Mouse (Mus musculus) E14TG2a.4 (cell line): ENCODE results near the gene Lamtor2.
A peak's percentile ranks its signal among the peaks of the same experiment; 100 is the strongest.

ENCODE experiments used
- H3K27me3 ChIP-seq: 2 replicates; pipeline ENCODE4 v1.6.1; 2014; ENCODE audit warnings: low read length, control low read depth; ENCODE audit not compliant: insufficient read depth
- H3K36me3 ChIP-seq: 2 replicates; pipeline ENCODE4 v1.6.1; 2014; ENCODE audit warnings: low read length, control low read depth; ENCODE audit not compliant: insufficient read depth
- H3K4me1 ChIP-seq: replicated peaks from 2 replicates; pipeline ENCODE4 v1.6.1; 2014; ENCODE audit warnings: low read depth, low read length, control low read depth
- H3K4me3 ChIP-seq: replicated peaks from 2 replicates; pipeline ENCODE4 v1.5.1; 2014; ENCODE audit warnings: mild to moderate bottlenecking, low read length
- H3K9me3 ChIP-seq: 2 replicates; pipeline ENCODE4 v1.6.1; 2014; ENCODE audit warnings: low read length, control low read depth
- CTCF ChIP-seq: conservative IDR thresholded peaks from 2 replicates; pipeline ENCODE4 v1.5.1; 2014; ENCODE audit warnings: low read length
- NANOG ChIP-seq: IDR thresholded peaks from 2 replicates; pipeline ENCODE4 v1.6.1; 2014; ENCODE audit warnings: borderline replicate concordance, low read length, mixed read lengths
- POU5F1 ChIP-seq: IDR thresholded peaks from 2 replicates; pipeline ENCODE4 v1.6.1; 2014; ENCODE audit warnings: low read length, borderline replicate concordance

Lamtor2 gene

DNA sequence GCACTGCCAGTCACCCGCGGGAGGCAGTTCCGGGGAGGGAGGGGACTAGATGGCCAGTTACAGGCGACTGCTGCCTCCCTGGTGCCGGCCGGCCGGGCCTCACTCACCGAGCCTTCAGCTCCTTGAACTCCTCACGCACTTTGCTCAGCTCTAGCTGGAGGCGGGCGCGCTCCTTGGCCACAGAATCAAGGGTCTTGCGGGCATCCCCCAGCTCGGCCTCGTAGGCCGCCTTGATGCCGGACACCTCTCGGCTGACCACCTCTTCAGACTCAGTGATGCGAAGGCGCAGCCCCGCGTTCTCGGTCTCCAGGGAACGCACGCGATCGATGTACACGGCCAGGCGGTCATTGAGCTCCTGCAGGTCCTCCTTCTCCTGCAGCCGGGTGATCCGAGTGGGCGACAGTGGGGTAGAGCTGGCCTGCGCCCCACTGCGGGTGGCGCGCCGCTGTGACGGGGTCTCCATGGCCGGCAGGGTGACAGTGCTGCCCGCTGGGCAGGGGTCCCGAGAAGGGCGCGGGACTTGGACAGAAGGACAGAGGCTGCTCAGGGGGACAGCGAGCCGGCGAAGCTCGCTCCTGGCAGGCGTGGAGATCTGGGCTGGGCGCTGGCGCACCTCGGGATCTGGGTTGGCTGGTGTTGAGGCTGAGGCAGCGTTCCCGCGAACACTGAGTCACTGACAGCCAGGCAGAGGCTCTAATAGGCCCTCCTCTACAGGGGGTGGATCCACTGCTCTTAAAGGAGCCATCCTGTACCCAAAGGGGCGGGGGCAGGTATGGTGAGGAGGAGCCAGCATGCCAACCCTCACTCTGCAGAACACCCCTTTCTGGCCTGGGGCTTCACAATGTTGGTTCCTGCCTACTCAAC, 50.0 kb downstream of the Lamtor2 start:
- Histone ChIP-seq H3K4me1 (peaks cover 84% of the 10 kb centered on the region), H3K9me3 (no peaks in the 10 kb centered on the region), H3K27me3 (peaks cover 14% of the 10 kb centered on the region), H3K4me3 (peak overlapping the region; percentile 85), H3K36me3 (peaks cover 8% of the 10 kb centered on the region)
- TF ChIP-seq CTCF (no peak), NANOG (no peak)

DNA sequence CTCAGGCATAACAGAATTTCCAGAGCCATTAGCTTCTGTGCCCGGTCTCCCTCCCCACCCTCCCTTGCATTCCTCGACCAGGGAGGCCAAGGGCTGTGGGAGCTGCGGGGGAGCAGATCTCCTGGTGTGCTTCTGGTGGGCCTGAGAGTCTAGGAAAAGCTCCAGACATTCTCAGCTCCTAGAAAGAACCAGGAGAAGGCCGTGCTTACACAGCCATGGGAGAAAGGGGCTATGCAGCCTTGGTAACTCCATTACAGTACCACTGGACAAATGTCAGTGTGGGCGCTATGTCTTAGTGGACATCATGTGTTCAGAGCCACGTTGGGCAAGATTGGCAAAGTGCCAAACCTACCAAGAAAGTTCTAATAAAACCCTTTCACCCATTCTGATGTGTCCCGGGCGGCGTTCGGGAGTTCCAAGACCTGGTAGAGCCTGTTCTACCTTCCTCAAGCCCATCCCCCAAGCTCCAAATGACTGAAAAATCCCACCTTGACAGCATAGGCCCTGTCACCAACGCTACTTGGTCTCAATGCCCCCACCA, 50.8 kb downstream of the Lamtor2 start:
- peaks cover 14% of the 10 kb centered on the region for H3K27me3 ChIP-seq
- no peak for TF ChIP-seq POU5F1
- TF ChIP-seq CTCF: no peak
- TF ChIP-seq NANOG: no peak
- peak overlapping the region; percentile 85 for H3K4me3 ChIP-seq
- peaks cover 85% of the 10 kb centered on the region for H3K4me1 ChIP-seq
- peaks cover 9% of the 10 kb centered on the region for H3K36me3 ChIP-seq
- no peaks in the 10 kb centered on the region for H3K9me3 ChIP-seq

DNA sequence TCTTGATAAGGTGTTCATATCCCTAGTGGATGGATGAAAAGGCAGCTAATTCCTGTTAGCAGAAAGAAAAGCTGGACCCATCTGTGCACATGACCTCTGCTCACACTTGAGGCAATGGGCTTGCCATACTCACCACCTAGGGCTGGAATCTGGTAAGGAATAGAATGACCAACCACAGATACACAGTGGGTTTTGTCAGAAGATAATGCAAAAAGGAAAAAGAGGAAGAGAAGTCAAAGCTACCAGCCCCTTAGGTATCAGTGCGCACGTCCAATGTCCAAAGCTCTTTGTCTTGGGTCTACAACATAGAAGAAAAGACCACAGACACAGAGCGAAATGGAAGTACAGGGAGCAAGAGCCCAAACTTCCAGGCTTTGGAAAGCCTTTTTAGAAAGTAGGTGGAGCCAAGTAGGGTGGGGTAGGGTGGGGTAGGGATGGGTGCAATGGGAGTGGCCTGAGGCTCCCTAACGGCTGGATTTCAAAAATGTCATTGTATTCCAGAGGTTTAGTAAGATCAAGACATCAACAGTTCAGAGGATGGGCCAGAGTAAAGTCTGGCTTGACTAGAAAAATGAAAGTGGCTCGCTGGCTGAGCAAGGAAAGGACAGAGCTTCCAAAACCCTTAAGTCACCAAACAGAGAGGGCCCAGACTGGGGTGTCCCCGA, 51.4 kb downstream of the Lamtor2 start:
- Histone ChIP-seq H3K4me1 (peaks cover 83% of the 10 kb centered on the region), H3K36me3 (peaks cover 7% of the 10 kb centered on the region), H3K27me3 (peaks cover 14% of the 10 kb centered on the region), H3K4me3 (peak overlapping the region; percentile 85; the same call in 1 of the 2 replicates), H3K9me3 (no peaks in the 10 kb centered on the region)
- TF ChIP-seq CTCF (no peak), POU5F1 (no peak), NANOG (no peak)

DNA sequence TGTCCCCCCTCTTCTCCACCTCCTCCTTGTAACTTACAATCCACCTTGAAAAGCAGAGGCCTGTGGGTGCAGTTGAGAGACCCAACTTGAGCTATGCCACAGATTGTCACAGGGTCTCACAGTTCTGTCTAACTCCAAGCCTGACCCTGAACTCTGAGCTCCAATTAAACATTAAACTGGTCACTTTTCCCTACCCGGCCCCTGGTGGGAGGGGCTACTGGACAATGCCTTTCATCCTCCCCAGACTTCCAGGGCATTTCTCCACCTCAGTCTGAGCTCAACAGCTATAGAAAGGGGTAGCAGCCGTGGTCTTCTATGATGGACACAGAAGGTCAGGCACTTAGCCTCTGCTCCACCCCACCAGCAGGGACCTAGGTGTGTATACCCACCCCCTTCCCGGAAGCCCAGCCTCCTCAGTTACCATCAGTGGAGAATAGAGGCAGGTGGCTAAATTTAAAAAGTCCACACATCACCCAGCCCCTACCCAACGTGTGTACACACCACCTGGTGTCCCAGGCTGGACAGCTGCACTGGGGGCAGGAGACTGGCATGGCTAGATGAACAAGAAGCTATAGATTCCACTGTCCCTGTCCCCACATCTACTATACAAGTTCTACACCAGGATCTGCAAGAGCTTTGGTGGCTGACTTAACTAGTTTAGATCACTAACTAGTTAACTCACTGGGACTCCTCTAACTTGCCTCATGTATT, 52.1 kb downstream of the Lamtor2 start:
- H3K27me3 ChIP-seq: peaks cover 14% of the 10 kb centered on the region
- H3K4me1 ChIP-seq: peaks cover 83% of the 10 kb centered on the region
- peaks cover 7% of the 10 kb centered on the region for H3K36me3 ChIP-seq
- H3K9me3 ChIP-seq: no peaks in the 10 kb centered on the region
- no peak for TF ChIP-seq CTCF
- no peak for TF ChIP-seq POU5F1
- no peak for TF ChIP-seq NANOG
- H3K4me3 ChIP-seq: no peak overlapping the region

DNA sequence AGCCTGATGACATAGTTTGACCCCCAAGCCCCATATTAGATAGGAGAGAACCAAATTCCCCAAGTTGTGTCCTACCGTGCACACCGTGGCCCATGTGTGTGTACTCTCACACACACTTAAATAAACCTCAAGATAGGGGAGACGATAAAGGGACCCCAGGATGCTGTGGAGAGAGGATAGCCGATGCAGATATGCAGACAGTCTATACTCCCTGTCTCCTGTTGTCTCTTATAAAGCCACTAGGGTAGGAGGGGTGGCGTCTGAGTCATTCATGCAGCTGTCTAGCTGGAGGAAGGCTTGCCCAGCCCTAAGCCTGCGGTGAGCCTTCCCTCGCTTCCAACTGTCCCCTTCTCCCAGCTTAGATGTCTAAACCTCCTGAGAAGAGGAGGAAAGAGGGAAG, 52.8 kb downstream of the Lamtor2 start:
- no peak for TF ChIP-seq NANOG
- TF ChIP-seq CTCF: no peak
- no peak for TF ChIP-seq POU5F1
- Histone ChIP-seq H3K27me3 (peaks cover 14% of the 10 kb centered on the region), H3K4me3 (no peak overlapping the region), H3K36me3 (peaks cover 11% of the 10 kb centered on the region), H3K9me3 (no peaks in the 10 kb centered on the region), H3K4me1 (peaks cover 83% of the 10 kb centered on the region)
